Mouse (Mus musculus) forebrain, embryonic 14.5 days (tissue): ENCODE data around the gene Mettl21a. TPM values are rescaled to one million over a fixed set of nuclear protein-coding genes. Genes with fewer than 3 reads are reported as not detected.
"Not testable (repeated sequence)": the region's sequence is repeated elsewhere in the genome, so short reads cannot be mapped to it uniquely, and the experiment has no call there.

Experiments
- ATAC-seq: fragments of 200-750 bp; cut with Nextera tagmentation; 2 replicates; pipeline ENCODE4 v1.8.0; 2017; ENCODE audit warnings: mild to moderate bottlenecking, moderate library complexity
- DNase-seq: peaks from one replicate; pipeline ENCODE4 v3.0.0-alpha.2; 2015; ENCODE audit warnings: low spot score
- H3K27ac ChIP-seq: fragments of 300-500 bp; sonication (generic); 2 replicates; pipeline ENCODE4 v1.5.1; 2014; ENCODE audit warnings: low read depth, mild to moderate bottlenecking, control low read depth, low read length, moderate library complexity
- H3K27me3 ChIP-seq: fragments of 300-500 bp; sonication (generic); replicated peaks from 2 replicates; pipeline ENCODE4 v1.6.1; 2014; ENCODE audit warnings: low read length, control low read depth, mixed read lengths; ENCODE audit not compliant: control insufficient read depth, insufficient read depth
- H3K36me3 ChIP-seq: fragments of 300-500 bp; sonication (generic); 2 replicates; pipeline ENCODE4 v1.6.1; 2014; ENCODE audit warnings: low read length, control low read depth; ENCODE audit not compliant: control insufficient read depth, insufficient read depth
- H3K4me1 ChIP-seq: fragments of 300-500 bp; sonication (generic); 2 replicates; pipeline ENCODE4 v1.6.1; 2014; ENCODE audit warnings: antibody characterized with exemption, low read length, control low read depth; ENCODE audit not compliant: control insufficient read depth, insufficient read depth
- H3K4me2 ChIP-seq: fragments of 300-500 bp; sonication (generic); 2 replicates; pipeline ENCODE4 v1.6.1; 2014; ENCODE audit warnings: mild to moderate bottlenecking, control low read depth, low read length
- H3K4me3 ChIP-seq: fragments of 300-500 bp; sonication (generic); 2 replicates; pipeline ENCODE4 v1.5.1; 2014; ENCODE audit warnings: low read depth, low read length, control low read depth
- H3K9ac ChIP-seq: fragments of 300-500 bp; sonication (generic); 2 replicates; pipeline ENCODE4 v1.6.1; 2014; ENCODE audit warnings: mild to moderate bottlenecking, low read length, control low read depth, moderate library complexity
- H3K9me3 ChIP-seq: fragments of 300-500 bp; sonication (generic); replicated peaks from 2 replicates; pipeline ENCODE4 v1.6.1; 2016; ENCODE audit warnings: low read length, control low read depth, mixed read lengths; ENCODE audit not compliant: control insufficient read depth
- WGBS: fragments of 180-500 bp; shearing (Covaris S2); extraction: QIAGEN DNeasy Blood & Tissue Kit; methylation state at CpG from one replicate; pipeline ENCODE4 v1.1.7; 2014; 5-methylcytosine and 5-hydroxymethylcytosine counted together
- polyA plus RNA-seq: library from polyadenylated mRNA; unstranded; fragments of >200 nt; fragmentation: Nextera tagmentation; extraction: Ambion mirVana; gene quantifications from 2 replicates; pipeline ENCODE4 v1.2.1, GENCODE M21; 2014

Mettl21a gene
- polyA plus RNA-seq = 23.7 and 25.8 TPM in 2 replicates

GRCm38 (mm10) chr1:64616881-64617714 lies at the start of gene Mettl21a:
Mettl21a (minus strand) TSS chr1:64617242.
- ATAC-seq (peak; percentile 97), DNase-seq (peak; percentile 97)
- peak within 1 kb of the TSS; percentile 95 for H3K27ac ChIP-seq
- H3K4me3 ChIP-seq = peak within 1 kb of the TSS; percentile 80
- no peaks in the 10 kb centered on the region for H3K9me3 ChIP-seq
- H3K4me2 ChIP-seq = peak within 1 kb of the TSS; percentile 71
- whole genome bisulfite sequencing = under 1% methylated on average over 70 of the region's 72 CpGs
- peak within 1 kb of the TSS; percentile 97 for H3K9ac ChIP-seq
- no peaks in the 10 kb centered on the region for H3K27me3 ChIP-seq
- peaks cover 14% of the 10 kb centered on the region for H3K4me1 ChIP-seq
- peaks cover 8% of the 10 kb centered on the region; the same call in 1 of the 2 replicates for H3K36me3 ChIP-seq

- Histone ChIP-seq H3K27me3 (no peaks in the 10 kb centered on the region), H3K36me3 (no peaks in the 10 kb centered on the region), H3K9me3 (no peaks in the 10 kb centered on the region), H3K27ac (no peak overlapping the region), H3K9ac (no peak overlapping the region), H3K4me3 (no peak overlapping the region), H3K4me2 (no peak overlapping the region), H3K4me1 (no peaks in the 10 kb centered on the region)
- ATAC-seq (no peak), DNase-seq (no peak)
- WGBS = 79% methylated on average over 7 of the region's 7 CpGs
Measured at GRCm38 (mm10) chr1:64658876-64659275, 41.8 kb upstream of the Mettl21a start.

GRCm38 (mm10) chr1:64656423-64657129 lies 39.5 kb upstream of the Mettl21a start:
- 81% methylated on average over 3 of the region's 3 CpGs for WGBS
- no peaks in the 10 kb centered on the region for H3K9me3 ChIP-seq
- no peak overlapping the region for H3K27ac ChIP-seq
- no peaks in the 10 kb centered on the region for H3K4me1 ChIP-seq
- H3K36me3 ChIP-seq = no peaks in the 10 kb centered on the region
- H3K4me2 ChIP-seq = no peak overlapping the region
- no peak overlapping the region for H3K4me3 ChIP-seq
- DNase-seq (no peak), ATAC-seq (no peak)
- H3K9ac ChIP-seq = no peak overlapping the region
- no peaks in the 10 kb centered on the region for H3K27me3 ChIP-seq

DNA sequence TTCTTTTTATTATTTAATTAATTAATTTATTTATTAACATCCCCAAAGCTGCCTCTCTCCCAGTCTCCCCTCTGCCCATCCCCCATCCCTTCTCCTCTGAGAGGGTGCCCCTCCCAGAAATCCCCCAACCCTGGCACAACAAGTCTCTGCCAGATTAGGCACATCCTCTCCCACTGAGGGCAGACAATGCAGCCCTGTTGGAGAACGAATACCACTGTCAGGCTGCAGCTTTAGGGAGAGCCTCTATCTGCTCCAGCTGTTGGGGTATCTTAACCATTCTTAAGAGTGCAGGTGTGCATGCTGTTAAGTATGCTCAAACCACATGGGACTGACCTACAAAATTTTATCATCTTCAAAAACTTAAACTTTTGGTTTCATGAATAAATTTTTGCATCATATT lies 38.4 kb upstream of the Mettl21a start:
- H3K9ac ChIP-seq = no peak overlapping the region
- H3K27ac ChIP-seq = no peak overlapping the region
- H3K4me3 ChIP-seq = no peak overlapping the region
- peak; percentile 11 for DNase-seq
- ATAC-seq = no peak
- no peaks in the 10 kb centered on the region for H3K36me3 ChIP-seq
- H3K9me3 ChIP-seq = no peaks in the 10 kb centered on the region
- 3% methylated on average over 1 of the region's 1 CpGs for WGBS
- H3K4me1 ChIP-seq = no peaks in the 10 kb centered on the region
- no peak overlapping the region for H3K4me2 ChIP-seq
- no peaks in the 10 kb centered on the region for H3K27me3 ChIP-seq

DNA sequence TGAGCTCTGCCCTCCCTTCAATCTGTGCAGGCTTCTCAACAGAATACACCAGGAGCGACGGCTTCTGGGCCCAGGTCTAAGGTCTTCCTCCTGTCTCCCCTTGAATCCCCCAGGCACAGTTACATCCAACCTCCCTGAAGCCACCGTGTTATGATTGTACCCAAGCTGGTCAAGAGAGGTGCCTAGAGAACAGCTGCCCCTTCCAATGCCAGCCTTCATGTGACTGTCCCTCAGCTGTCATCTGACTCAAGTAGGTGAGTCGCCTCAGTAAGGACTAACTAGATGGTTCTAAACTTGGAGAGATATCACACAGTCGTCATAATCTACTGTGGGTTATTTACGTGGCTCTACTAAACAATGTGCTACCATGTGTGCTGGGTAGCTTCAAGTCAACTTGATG lies 36.7 kb upstream of the Mettl21a start:
- WGBS = 95% methylated on average over 6 of the region's 6 CpGs
- no peak overlapping the region for H3K27ac ChIP-seq
- H3K4me1 ChIP-seq = no peaks in the 10 kb centered on the region
- DNase-seq = no peak
- no peak overlapping the region for H3K4me3 ChIP-seq
- no peak overlapping the region for H3K4me2 ChIP-seq
- no peaks in the 10 kb centered on the region for H3K9me3 ChIP-seq
- H3K27me3 ChIP-seq = no peaks in the 10 kb centered on the region
- no peak overlapping the region for H3K9ac ChIP-seq
- no peaks in the 10 kb centered on the region for H3K36me3 ChIP-seq
- no peak for ATAC-seq

DNA sequence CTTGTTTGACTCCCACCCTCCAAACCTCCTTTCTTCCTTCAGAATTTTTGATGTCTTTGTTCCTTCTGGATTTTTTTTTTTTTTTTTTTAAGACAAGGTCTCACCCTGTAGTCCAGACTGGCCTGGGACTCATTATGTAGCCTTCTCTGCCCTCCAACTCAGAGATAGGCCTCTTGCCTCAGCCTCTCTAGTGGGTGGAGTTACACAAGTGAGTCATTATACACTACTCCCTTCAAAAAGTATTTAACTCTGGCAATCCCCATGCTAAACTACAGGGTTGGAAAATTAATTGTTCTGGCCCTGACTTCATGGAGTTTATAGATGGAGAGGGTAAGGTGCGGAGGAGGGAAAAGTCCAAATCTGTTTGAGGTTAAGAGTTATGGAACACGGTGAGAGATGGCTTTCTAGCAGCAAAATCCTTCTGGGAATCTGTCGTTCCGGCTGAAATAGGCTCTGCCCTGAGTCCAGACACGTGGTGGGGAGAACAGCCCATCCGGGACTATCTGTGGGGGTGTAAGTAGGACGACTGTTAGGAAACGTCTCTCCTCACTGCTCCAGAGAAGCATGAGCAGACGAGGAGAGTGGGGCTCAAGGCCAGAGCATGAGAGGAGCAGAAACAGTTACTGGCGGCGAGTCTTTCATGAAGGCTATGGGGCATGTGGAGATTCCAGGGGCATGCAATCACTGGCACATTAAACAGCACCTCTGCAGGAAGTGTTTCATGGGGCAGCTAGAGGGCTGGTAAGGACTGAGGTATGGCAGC lies 32.5 kb upstream of the Mettl21a start:
- DNase-seq (no peak), ATAC-seq (no peak)
- no peaks in the 10 kb centered on the region for H3K4me1 ChIP-seq
- H3K4me3 ChIP-seq = no peak overlapping the region
- no peak overlapping the region for H3K27ac ChIP-seq
- no peaks in the 10 kb centered on the region for H3K9me3 ChIP-seq
- H3K9ac ChIP-seq = no peak overlapping the region
- H3K36me3 ChIP-seq = no peaks in the 10 kb centered on the region
- no peaks in the 10 kb centered on the region for H3K27me3 ChIP-seq
- no peak overlapping the region for H3K4me2 ChIP-seq
- 82% methylated on average over 11 of the region's 11 CpGs for WGBS

DNA sequence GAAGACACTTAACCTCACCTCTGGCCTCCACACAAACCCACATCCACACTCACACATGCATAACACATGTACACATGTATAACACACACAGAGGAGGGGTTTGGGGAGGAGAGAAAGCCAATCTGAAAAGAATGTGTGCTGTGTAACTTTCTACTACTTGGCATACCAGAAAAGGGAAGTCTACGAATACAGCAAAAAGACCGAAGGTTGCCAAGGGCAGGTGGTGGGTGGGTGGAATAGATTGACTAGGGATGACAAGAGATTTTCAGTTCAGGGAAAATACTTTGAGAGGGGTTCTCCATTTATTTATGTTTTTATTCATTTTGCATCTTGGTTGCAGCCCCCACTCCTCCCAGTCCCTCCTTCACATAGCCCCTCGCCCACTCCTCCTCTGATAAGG lies 27.5 kb upstream of the Mettl21a start:
- Histone ChIP-seq H3K9ac (no peak overlapping the region), H3K4me1 (no peaks in the 10 kb centered on the region), H3K27ac (no peak overlapping the region), H3K27me3 (no peaks in the 10 kb centered on the region), H3K4me2 (no peak overlapping the region), H3K9me3 (no peaks in the 10 kb centered on the region), H3K36me3 (no peaks in the 10 kb centered on the region), H3K4me3 (no peak overlapping the region)
- ATAC-seq (no peak), DNase-seq (no peak)
- WGBS = 91% methylated on average over 3 of the region's 3 CpGs

- not testable (repeated sequence) for H3K9me3 ChIP-seq, H3K27ac ChIP-seq, H3K4me1 ChIP-seq, H3K4me3 ChIP-seq, H3K9ac ChIP-seq, H3K4me2 ChIP-seq, ATAC-seq, H3K27me3 ChIP-seq, H3K36me3 ChIP-seq
- peak; percentile 53 for DNase-seq
- WGBS = 74% methylated on average over 8 of the region's 8 CpGs
Measured at GRCm38 (mm10) chr1:64642541-64642940, 25.5 kb upstream of the Mettl21a start.
